Mouse (Mus musculus): Measurements from ENCODE around the gene Prss56.
A peak's percentile ranks its signal among the peaks of the same experiment; 100 is the strongest.

The Prss56 gene

GRCm38 (mm10) chr1:87183013-87183412, at the start of gene Prss56:
Prss56 (plus strand) TSS chr1:87183313.
- DNase-seq (ENCODE audit: low spot score in 2 of 2), result no peak

GRCm38 (mm10) chr1:87141550-87141949, 41.6 kb upstream of the Prss56 start:
- DNase-seq (ENCODE audit: low spot score in 2 of 2), result no peak

GRCm38 (mm10) chr1:87142456-87142855, 40.7 kb upstream of the Prss56 start:
- no peak for DNase-seq (ENCODE audit: low spot score in 2 of 2)

- DNase-seq (ENCODE audit: low spot score in 2 of 2), result no peak
These were observed 40.0 kb upstream of the Prss56 start for GRCm38 (mm10) chr1:87143141-87143540.

GRCm38 (mm10) chr1:87149422-87149821, 33.7 kb upstream of the Prss56 start:
- DNase-seq (ENCODE audit: low spot score in 2 of 2), result no peak

- no peak for DNase-seq (ENCODE audit: low spot score in 2 of 2)
These were observed 31.8 kb upstream of the Prss56 start for GRCm38 (mm10) chr1:87151286-87151685.

- DNase-seq (ENCODE audit: low spot score in 2 of 2), result no peak
These were observed 29.2 kb upstream of the Prss56 start for GRCm38 (mm10) chr1:87153776-87154500.

GRCm38 (mm10) chr1:87154501-87155120, 28.5 kb upstream of the Prss56 start:
- no peak for DNase-seq (ENCODE audit: low spot score in 2 of 2)

- peak in 1 of 2 experiments; percentile 40 for DNase-seq (ENCODE audit: low spot score in 2 of 2)
These were observed 27.4 kb upstream of the Prss56 start for GRCm38 (mm10) chr1:87155531-87156198.

- DNase-seq (ENCODE audit: low spot score in 2 of 2), result no peak
These were observed 26.9 kb upstream of the Prss56 start, which contains the start of gene Ecel1 for GRCm38 (mm10) chr1:87156199-87156587. Ecel1 (minus strand) TSS chr1:87156521.

GRCm38 (mm10) chr1:87159396-87159795, 23.7 kb upstream of the Prss56 start:
- DNase-seq (ENCODE audit: low spot score in 2 of 2), result no peak

GRCm38 (mm10) chr1:87164164-87164795, 18.8 kb upstream of the Prss56 start:
- no peak for DNase-seq (ENCODE audit: low spot score in 2 of 2)

- DNase-seq (ENCODE audit: low spot score in 2 of 2), result no peak
These were observed 18.3 kb upstream of the Prss56 start for GRCm38 (mm10) chr1:87164796-87165184.

- DNase-seq (ENCODE audit: low spot score in 2 of 2), result no peak
These were observed 12.7 kb upstream of the Prss56 start for GRCm38 (mm10) chr1:87170458-87170857.

GRCm38 (mm10) chr1:87171312-87171711, 11.8 kb upstream of the Prss56 start:
- no peak for DNase-seq (ENCODE audit: low spot score in 2 of 2)

GRCm38 (mm10) chr1:87172316-87172715, 10.8 kb upstream of the Prss56 start:
- no peak for DNase-seq (ENCODE audit: low spot score in 2 of 2)

- DNase-seq (ENCODE audit: low spot score in 2 of 2), result peak; percentile 53 to 72
These were observed 8.8 kb upstream of the Prss56 start for GRCm38 (mm10) chr1:87174006-87174955.

GRCm38 (mm10) chr1:87175852-87176292, 7.2 kb upstream of the Prss56 start:
- DNase-seq (ENCODE audit: low spot score in 2 of 2), result peak; percentile 83 to 86

GRCm38 (mm10) chr1:87180896-87181295, 2.2 kb upstream of the Prss56 start:
- no peak for DNase-seq (ENCODE audit: low spot score in 2 of 2)

- no peak for DNase-seq (ENCODE audit: low spot score in 2 of 2)
These were observed 1.1 kb downstream of the Prss56 start for GRCm38 (mm10) chr1:87183998-87184750.
